In the genomic region with DNA sequence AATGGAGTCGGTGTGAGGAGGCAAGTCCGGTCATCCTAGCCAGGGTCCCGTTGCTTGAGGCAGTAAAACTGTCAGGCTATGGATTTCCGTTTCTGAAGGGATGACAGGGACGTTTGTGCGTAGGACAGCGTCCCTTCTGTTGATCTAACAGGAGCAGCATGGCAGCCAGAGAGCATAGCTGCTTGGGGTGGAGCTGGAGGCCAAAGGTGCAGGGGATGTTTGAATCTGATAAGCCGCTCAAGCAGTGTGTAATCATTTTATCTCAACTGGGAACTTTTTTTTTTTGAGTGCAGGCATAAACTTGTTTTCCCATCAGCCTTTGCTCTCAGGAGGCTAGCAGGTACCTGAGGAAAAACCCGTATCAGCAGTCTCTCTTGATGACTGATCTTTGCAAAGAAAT, we compare ENCODE assay signal across 17 mouse cellular contexts.
DNase-seq lines count a peak whose midpoint lies in the region; ATAC-seq and TF ChIP-seq lines count a peak whose summit lies in the region.
"Had no signal": no experiment of that assay in that cellular context is flagged by ENCODE, and none has a peak within 500 bp of the region (broad histone marks: within the 10 kb centered on the region; RNA-seq: fewer than 3 reads in every experiment).

No protein-coding gene starts in this region.

- H3K4me1 ChIP-seq in liver, embryonic 13.5 days (replicated peaks) = peaks cover 15% of the 10 kb centered on the region
- no peaks in the 10 kb centered on the region for H3K4me1 ChIP-seq in MEL (ENCODE audit: control insufficient read depth in 1 of 2, insufficient read depth in 2 of 2, low read length in 2 of 2)
- peaks cover 6% of the 10 kb centered on the region; the same call in 1 of the 2 replicates for H3K4me1 ChIP-seq in hindbrain, embryonic 10.5 days (replicated peaks)
- H3K4me1 ChIP-seq: megakaryocyte, embryonic 14.5 days; neural tube, embryonic 13.5 days had no signal

- no peaks in the 10 kb centered on the region for H3K79me2 ChIP-seq in MEL (ENCODE audit: control insufficient read depth, insufficient read depth, low read length, poor library complexity)

- no peaks in the 10 kb centered on the region for H3K9me3 ChIP-seq in liver, embryonic 13.5 days (replicated peaks)
- H3K9me3 ChIP-seq in MEL (replicated peaks; ENCODE audit: insufficient read depth, low read length) = no peaks in the 10 kb centered on the region
- peaks cover 2% of the 10 kb centered on the region; the same call in 1 of the 2 replicates for H3K9me3 ChIP-seq in hindbrain, embryonic 10.5 days
- H3K9me3 ChIP-seq: embryonic facial prominence, embryonic 10.5 days; heart, embryonic 13.5 days; neural tube, embryonic 13.5 days had no signal

- no peaks in the 10 kb centered on the region for H3K36me3 ChIP-seq in liver, embryonic 13.5 days
- H3K36me3 ChIP-seq in MEL (ENCODE audit: control insufficient read depth in 1 of 2, insufficient read depth in 2 of 2, low read length in 2 of 2) = no peaks in the 10 kb centered on the region
- 0 out of 2 replicates have a peak, but pooled peaks cover 4% of the 10 kb centered on the region for H3K36me3 ChIP-seq in hindbrain, embryonic 10.5 days
- H3K36me3 ChIP-seq: neural tube, embryonic 13.5 days had no signal

- no peak for TF ChIP-seq EP300 in MEL (IDR thresholded peaks at IDR 0.05; ENCODE audit: low read depth in 1 of 2, low read length in 2 of 2)

- H3K4me3 ChIP-seq in liver, embryonic 13.5 days (replicated peaks) = no peak overlapping the region
- H3K4me3 ChIP-seq in MEL (ENCODE audit: control insufficient read depth in 1 of 2, insufficient read depth in 1 of 2, low read depth in 2 of 2, low read length in 2 of 2) = no peak overlapping the region
- H3K4me3 ChIP-seq in hindbrain, embryonic 10.5 days = no peak overlapping the region
- H3K4me3 ChIP-seq: embryonic facial prominence, embryonic 10.5 days; erythroblast, embryonic 14.5 days; heart, embryonic 13.5 days; megakaryocyte, embryonic 14.5 days; neural tube, embryonic 13.5 days had no signal

- no peaks in the 10 kb centered on the region for H3K27me3 ChIP-seq in liver, embryonic 13.5 days
- H3K27me3 ChIP-seq in MEL (ENCODE audit: control insufficient read depth in 1 of 2, insufficient read depth in 2 of 2, low read length in 2 of 2) = no peaks in the 10 kb centered on the region; a peak in 1 of 4 replicates
- peaks cover 3% of the 10 kb centered on the region; the same call in 1 of the 2 replicates for H3K27me3 ChIP-seq in hindbrain, embryonic 10.5 days (ENCODE audit: insufficient read depth, poor library complexity, severe bottlenecking)
- H3K27me3 ChIP-seq: heart, embryonic 13.5 days; neural tube, embryonic 13.5 days had no signal

- no peak overlapping the region for H3K27ac ChIP-seq in liver, embryonic 13.5 days
- H3K27ac ChIP-seq in MEL (ENCODE audit: control insufficient read depth, low read depth, low read length) = no peak overlapping the region
- H3K27ac ChIP-seq in hindbrain, embryonic 10.5 days = no peak overlapping the region
- H3K27ac ChIP-seq: embryonic facial prominence, embryonic 10.5 days; heart, embryonic 13.5 days; neural tube, embryonic 13.5 days had no signal

- no peak for ATAC-seq in liver, embryonic 13.5 days (ENCODE audit: low read depth)
- ATAC-seq in megakaryocyte-erythroid progenitor cell, adult 5-6 weeks (replicated peaks; ENCODE audit: low FRiP score, low TSS enrichment, poor library complexity, severe bottlenecking) = 0 out of 2 replicates have a peak, but pooled peaks have one; percentile 50

- TF ChIP-seq POLR2A in MEL (IDR thresholded peaks at IDR 0.05; ENCODE audit: control insufficient read depth in 1 of 2, insufficient read depth in 1 of 2, low read depth in 1 of 2, low read length in 2 of 2, poor library complexity in 1 of 2) = no peak

- no peak overlapping the region for H3K9ac ChIP-seq in liver, embryonic 13.5 days
- no peak overlapping the region for H3K9ac ChIP-seq in MEL (ENCODE audit: control insufficient read depth, low read depth, low read length, poor library complexity, severe bottlenecking)
- H3K9ac ChIP-seq: heart, embryonic 13.5 days; neural tube, embryonic 13.5 days had no signal

- 38% methylated on average over 9 of the region's 9 CpGs for WGBS in liver, embryonic 13.5 days (ENCODE audit: insufficient replicate concordance)
- WGBS in hindbrain, embryonic 10.5 days = 66% methylated on average over 9 of the region's 9 CpGs

- no peak for TF ChIP-seq RAD21 in MEL (IDR thresholded peaks at IDR 0.05; ENCODE audit: low read depth, low read length)

- DNase-seq in liver, embryonic 13.5 days = no peak
- DNase-seq in liver (no peak), MEL (ENCODE audit: low read depth, low spot score) (no peak)
- peak; percentile 88 for DNase-seq in CD4-positive, CD25-positive, alpha-beta regulatory T cell, adult 2 months (ENCODE audit: low read depth, low spot score)
- DNase-seq in hindbrain, embryonic 10.5 days (ENCODE audit: low spot score) = no peak
- no peak for DNase-seq in frontal cortex, postnatal 36 days (ENCODE audit: low spot score in 2 of 2)
- DNase-seq: cerebellum, postnatal 14 days; gastrocnemius, postnatal 36 days; kidney, postnatal 4 days; left cerebral cortex, postnatal 4 days; lung, adult 18-20 months had no signal

- peak overlapping the region; percentile 3; the same call in 1 of the 2 replicates for H3K4me2 ChIP-seq in liver, embryonic 13.5 days
- H3K4me2 ChIP-seq: heart, embryonic 13.5 days; neural tube, embryonic 13.5 days had no signal

- no peak for TF ChIP-seq CTCF in MEL (IDR thresholded peaks at IDR 0.05 in 2 of 3, conservative IDR thresholded peaks at IDR 0.05 in 1 of 3; ENCODE audit: control insufficient read depth in 1 of 3, insufficient read depth in 1 of 3, low read depth in 2 of 3, low read length in 3 of 3, poor library complexity in 1 of 3, severe bottlenecking in 1 of 3)

TF ChIP-seq in MEL, 35 proteins besides CTCF, POLR2A, EP300 and RAD21:
- TF ChIP-seq ZNF384 (IDR thresholded peaks at IDR 0.05; ENCODE audit: low read depth, low read length) = peak; percentile 34; the same call in 1 of the 2 replicates
- no peak for TF ChIP-seq ZC3H11A (IDR thresholded peaks at IDR 0.05; ENCODE audit: low read depth, low read length)
